Mouse (Mus musculus): ENCODE measurements around the gene Pacsin3. TPM values are rescaled to one million over a fixed set of nuclear protein-coding genes. Genes with fewer than 3 reads are reported as not detected.

Gene Pacsin3
- total RNA-seq, 2 experiments from 2014 or later, result 36.4 to 38.7 TPM

GRCm38 (mm10) chr2:91257126-91257980 is 1.6 kb downstream of the Pacsin3 start:
- DNase-seq (ENCODE audit: extremely low spot score in 1 of 2, low spot score in 2 of 2), result peak in 1 of 2 experiments; percentile 73
- intact Hi-C loops (cut with DNase I), result no loop called here

GRCm38 (mm10) chr2:91258054-91258453 is 2.3 kb downstream of the Pacsin3 start:
- peak; percentile 58 to 70 for DNase-seq (ENCODE audit: extremely low spot score in 1 of 2, low spot score in 2 of 2)
- intact Hi-C loops (cut with DNase I), result no loop called here

- intact Hi-C loops (cut with DNase I), result no loop called here
- DNase-seq (ENCODE audit: extremely low spot score in 1 of 2, low spot score in 2 of 2), result no peak
These were observed 3.1 kb downstream of the Pacsin3 start for GRCm38 (mm10) chr2:91258830-91259229.

GRCm38 (mm10) chr2:91259493-91259892 is 3.7 kb downstream of the Pacsin3 start:
- DNase-seq (ENCODE audit: extremely low spot score in 1 of 2, low spot score in 2 of 2), result no peak
- intact Hi-C loops (cut with DNase I), result no loop called here

- intact Hi-C loops (cut with DNase I), result no loop called here
These were observed 8.2 kb downstream of the Pacsin3 start for GRCm38 (mm10) chr2:91263692-91264660.

GRCm38 (mm10) chr2:91264711-91265681 is 9.2 kb downstream of the Pacsin3 start, which contains the start of gene Arfgap2:
Arfgap2 (plus strand) TSS chr2:91264974.
- intact Hi-C loops (cut with DNase I), result no loop called here
- peak; percentile 99 for DNase-seq (ENCODE audit: extremely low spot score in 1 of 2, low spot score in 2 of 2)

More at GRCm38 (mm10) chr2:91263692-91264660, 8.2 kb downstream of the Pacsin3 start:
- DNase-seq (ENCODE audit: extremely low spot score in 1 of 2, low spot score in 2 of 2), result no peak

- DNase-seq (ENCODE audit: extremely low spot score in 1 of 2, low spot score in 2 of 2), result no peak
- intact Hi-C loops (cut with DNase I), result no loop called here
These were observed 12.3 kb downstream of the Pacsin3 start for GRCm38 (mm10) chr2:91268042-91268441.

GRCm38 (mm10) chr2:91268706-91269105 is 13.0 kb downstream of the Pacsin3 start:
- DNase-seq (ENCODE audit: extremely low spot score in 1 of 2, low spot score in 2 of 2), result no peak
- intact Hi-C loops (cut with DNase I), result no loop called here

GRCm38 (mm10) chr2:91269687-91270133 is 14.0 kb downstream of the Pacsin3 start:
- no peak for DNase-seq (ENCODE audit: extremely low spot score in 1 of 2, low spot score in 2 of 2)
- intact Hi-C loops (cut with DNase I), result no loop called here

GRCm38 (mm10) chr2:91278749-91279371 is 23.1 kb downstream of the Pacsin3 start:
- peak in 1 of 2 experiments; percentile 66 for DNase-seq (ENCODE audit: extremely low spot score in 1 of 2, low spot score in 2 of 2)
- intact Hi-C loops (cut with DNase I), result loop anchor here (2.0 kb wide), 1 partner anchor 202 kb away; no protein-coding TSS in a partner anchor

- intact Hi-C loops (cut with DNase I), result loop anchor here (2.0 kb wide), 1 partner anchor 201 kb away; no protein-coding TSS in a partner anchor
- DNase-seq (ENCODE audit: extremely low spot score in 1 of 2, low spot score in 2 of 2), result no peak
These were observed 23.6 kb downstream of the Pacsin3 start for GRCm38 (mm10) chr2:91279372-91279755.

GRCm38 (mm10) chr2:91281366-91281765 is 25.6 kb downstream of the Pacsin3 start:
- intact Hi-C loops (cut with DNase I), result no loop called here
- DNase-seq (ENCODE audit: extremely low spot score in 1 of 2, low spot score in 2 of 2), result no peak

- DNase-seq (ENCODE audit: extremely low spot score in 1 of 2, low spot score in 2 of 2), result no peak
- intact Hi-C loops (cut with DNase I), result no loop called here
These were observed 28.2 kb downstream of the Pacsin3 start for GRCm38 (mm10) chr2:91283972-91284371.

GRCm38 (mm10) chr2:91284375-91285199 is 28.8 kb downstream of the Pacsin3 start:
- intact Hi-C loops (cut with DNase I), result no loop called here
- DNase-seq (ENCODE audit: extremely low spot score in 1 of 2, low spot score in 2 of 2), result peak; percentile 50 to 88

GRCm38 (mm10) chr2:91285885-91286505 is 30.2 kb downstream of the Pacsin3 start:
- peak; percentile 81 to 85 for DNase-seq (ENCODE audit: extremely low spot score in 1 of 2, low spot score in 2 of 2)
- intact Hi-C loops (cut with DNase I), result no loop called here

- no peak for DNase-seq (ENCODE audit: extremely low spot score in 1 of 2, low spot score in 2 of 2)
- intact Hi-C loops (cut with DNase I), result no loop called here
These were observed 31.8 kb downstream of the Pacsin3 start for GRCm38 (mm10) chr2:91287563-91287962.
